Mouse (Mus musculus) embryonic fibroblast, embryonic 13.5 days (primary cell): ENCODE measurements at regions not wholly inside any gene's neighbourhood (a gene's known extent, or its start where the extent isn't known, plus 50 kb on each side); places are given as distances from the start of the nearest gene placed in this dataset.

Experiments used
- CTCF ChIP-seq: IDR thresholded peaks from 2 replicates; pipeline ENCODE4 v1.5.1; 2011; ENCODE audit warnings: mild to moderate bottlenecking, control low read depth, low read length, moderate library complexity, borderline replicate concordance; ENCODE audit not compliant: insufficient read depth
- POLR2A ChIP-seq: IDR thresholded peaks from 2 replicates; pipeline ENCODE4 v1.6.1; 2011; ENCODE audit warnings: low read depth, mild to moderate bottlenecking, control low read depth, low read length, moderate library complexity

DNA sequence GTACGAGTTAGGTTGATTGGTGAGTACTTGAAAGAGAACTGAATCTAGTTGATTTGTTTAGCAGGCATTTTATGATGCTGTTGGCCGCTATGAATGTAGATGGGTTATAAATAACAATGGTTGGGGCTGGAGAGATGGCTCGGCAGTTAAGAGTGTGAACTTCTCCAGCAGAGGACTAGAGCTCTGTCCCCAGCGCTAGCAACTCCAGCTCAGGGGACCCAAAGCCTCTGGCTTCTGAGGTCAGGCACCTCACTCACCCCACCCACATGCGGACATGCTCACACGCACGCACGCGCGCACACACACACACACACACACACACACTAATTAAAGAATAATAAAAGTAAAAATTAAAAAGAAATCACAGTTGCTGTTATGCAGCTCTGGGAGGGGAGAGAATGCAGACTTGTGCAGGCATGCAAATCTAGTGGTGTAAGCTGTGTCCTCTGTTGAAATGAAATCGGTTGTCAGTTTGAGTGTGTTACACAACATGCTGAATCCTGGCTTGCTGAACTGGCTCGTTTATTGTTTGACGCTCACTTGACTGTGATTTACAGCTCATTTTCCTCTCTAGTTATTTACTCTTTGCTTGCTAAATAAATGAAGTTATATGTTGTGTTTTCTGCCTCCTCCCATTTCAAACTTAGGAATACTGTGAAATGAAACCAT lies 89.8 kb downstream of the Kcnrg start:
- TF ChIP-seq POLR2A (no peak), CTCF (no peak)
